Mouse (Mus musculus) gastrocnemius, adult 2 months (tissue): ENCODE measurements at regions not wholly inside any gene's neighbourhood (a gene's known extent, or its start where the extent isn't known, plus 50 kb on each side); places are given as distances from the start of the nearest gene placed in this dataset.
A peak's percentile ranks its signal among the peaks of the same experiment; 100 is the strongest.

Experiments used
- DNase-seq: peaks from one replicate; pipeline ENCODE4 v3.0.0; 2022
- H3K27ac ChIP-seq: fragments of 200-600 bp; 2 replicates; pipeline ENCODE4 v1.8.1; 2022; ENCODE audit warnings: mild to moderate bottlenecking
- H3K4me3 ChIP-seq: fragments of 200-600 bp; 2 replicates; pipeline ENCODE4 v1.8.1; 2022; ENCODE audit warnings: mild to moderate bottlenecking, moderate library complexity
- CTCF ChIP-seq: fragments of 200-600 bp; IDR thresholded peaks from 2 replicates; pipeline ENCODE4 v1.8.1; 2022; ENCODE audit warnings: antibody characterized with exemption, mild to moderate bottlenecking, moderate library complexity
- intact Hi-C: fragments of 180-260 bp; cut with DNase I; formaldehyde crosslinking; loops from one replicate; pipeline ENCODE4 v1.15.1; 2025

- Histone ChIP-seq H3K27ac (no peak overlapping the region), H3K4me3 (no peak overlapping the region)
- no peak for DNase-seq
- intact Hi-C loops = no loop called here
- no peak for TF ChIP-seq CTCF
Measured at GRCm38 (mm10) chr2:56083226-56083625, 647.5 kb downstream of the Kcnj3 start.

- no peak for DNase-seq
- peak; percentile 27; the same call in 1 of the 2 replicates for TF ChIP-seq CTCF
- intact Hi-C loops = no loop called here
- no peak overlapping the region for H3K4me3 ChIP-seq
- no peak overlapping the region for H3K27ac ChIP-seq
Measured at GRCm38 (mm10) chr2:56109531-56109930, 673.8 kb downstream of the Kcnj3 start.

GRCm38 (mm10) chr2:56109975-56110374 lies 674.2 kb downstream of the Kcnj3 start:
- Histone ChIP-seq H3K4me3 (no peak overlapping the region), H3K27ac (no peak overlapping the region)
- no peak for TF ChIP-seq CTCF
- intact Hi-C loops = loop anchor here (10.0 kb wide), 1 partner anchor 1725 kb away; no protein-coding TSS in a partner anchor
- no peak for DNase-seq

GRCm38 (mm10) chr2:56114469-56114868 lies 678.7 kb downstream of the Kcnj3 start:
- DNase-seq = no peak
- Histone ChIP-seq H3K27ac (no peak overlapping the region), H3K4me3 (no peak overlapping the region)
- intact Hi-C loops = loop anchor here (10.0 kb wide), 1 partner anchor 1720 kb away; no protein-coding TSS in a partner anchor
- peak; percentile 61 for TF ChIP-seq CTCF

GRCm38 (mm10) chr2:56119368-56119767 lies 683.6 kb downstream of the Kcnj3 start:
- peak; percentile 39; the same call in 1 of the 2 replicates for TF ChIP-seq CTCF
- DNase-seq = no peak
- Histone ChIP-seq H3K27ac (no peak overlapping the region), H3K4me3 (no peak overlapping the region)
- intact Hi-C loops = loop anchor here (10.0 kb wide), 1 partner anchor 1715 kb away; no protein-coding TSS in a partner anchor

- H3K4me3 ChIP-seq = no peak overlapping the region
- TF ChIP-seq CTCF = no peak
- intact Hi-C loops = no loop called here
Measured at GRCm38 (mm10) chr2:56147107-56147615, 711.4 kb downstream of the Kcnj3 start.

GRCm38 (mm10) chr2:56196449-56196848 lies 760.7 kb downstream of the Kcnj3 start:
- intact Hi-C loops = no loop called here
- Histone ChIP-seq H3K4me3 (no peak overlapping the region), H3K27ac (no peak overlapping the region)
- no peak for TF ChIP-seq CTCF
- no peak for DNase-seq

More at GRCm38 (mm10) chr2:56147107-56147615, 711.4 kb downstream of the Kcnj3 start:
- DNase-seq = no peak
- H3K27ac ChIP-seq = no peak overlapping the region

- no peak overlapping the region for H3K4me3 ChIP-seq
- intact Hi-C loops = no loop called here
- DNase-seq = no peak
- H3K27ac ChIP-seq = no peak overlapping the region
- no peak for TF ChIP-seq CTCF
Measured at GRCm38 (mm10) chr2:56227476-56227875, 791.7 kb downstream of the Kcnj3 start.

GRCm38 (mm10) chr2:56233042-56233441 lies 797.3 kb downstream of the Kcnj3 start:
- TF ChIP-seq CTCF = no peak
- no peak for DNase-seq
- Histone ChIP-seq H3K4me3 (no peak overlapping the region), H3K27ac (no peak overlapping the region)
- intact Hi-C loops = no loop called here

- Histone ChIP-seq H3K27ac (no peak overlapping the region), H3K4me3 (no peak overlapping the region)
- intact Hi-C loops = no loop called here
- no peak for DNase-seq
- no peak for TF ChIP-seq CTCF
Measured at GRCm38 (mm10) chr2:56257044-56257954, 821.5 kb downstream of the Kcnj3 start.

- intact Hi-C loops = no loop called here
- H3K4me3 ChIP-seq = no peak overlapping the region
- H3K27ac ChIP-seq = no peak overlapping the region
- TF ChIP-seq CTCF = no peak
- DNase-seq = no peak
Measured at GRCm38 (mm10) chr2:56304920-56305319, 818.9 kb downstream of the Nr4a2 start.

GRCm38 (mm10) chr2:56321692-56322091 lies 802.1 kb downstream of the Nr4a2 start:
- no peak overlapping the region for H3K27ac ChIP-seq
- no peak for DNase-seq
- intact Hi-C loops = no loop called here
- no peak overlapping the region for H3K4me3 ChIP-seq
- no peak for TF ChIP-seq CTCF

GRCm38 (mm10) chr2:56322508-56322907 lies 801.3 kb downstream of the Nr4a2 start:
- Histone ChIP-seq H3K27ac (no peak overlapping the region), H3K4me3 (no peak overlapping the region)
- no peak for TF ChIP-seq CTCF
- no peak for DNase-seq
- intact Hi-C loops = no loop called here
